Mouse (Mus musculus) kidney, embryonic 15.5 days (tissue): ENCODE measurements at regions not wholly inside any gene's neighbourhood (a gene's known extent, or its start where the extent isn't known, plus 50 kb on each side); places are given as distances from the start of the nearest gene placed in this dataset.

ENCODE experiments used
- ATAC-seq: fragments of 200-750 bp; cut with Nextera tagmentation; replicated peaks from 2 replicates; pipeline ENCODE4 v1.8.0; 2017; ENCODE audit warnings: moderate TSS enrichment; ENCODE audit not compliant: low FRiP score
- H3K27ac ChIP-seq: fragments of 300-500 bp; sonication (generic); 2 replicates; pipeline ENCODE4 v1.5.1; 2015; ENCODE audit warnings: mild to moderate bottlenecking, inconsistent platforms
- H3K27me3 ChIP-seq: fragments of 300-500 bp; sonication (generic); 2 replicates; pipeline ENCODE4 v1.6.1; 2015; ENCODE audit warnings: inconsistent platforms
- H3K36me3 ChIP-seq: fragments of 300-500 bp; sonication (generic); 2 replicates; pipeline ENCODE4 v1.6.1; 2015; ENCODE audit warnings: inconsistent platforms
- H3K4me1 ChIP-seq: fragments of 300-500 bp; sonication (generic); 2 replicates; pipeline ENCODE4 v1.6.1; 2015; ENCODE audit warnings: inconsistent platforms
- H3K4me2 ChIP-seq: fragments of 300-500 bp; sonication (generic); 2 replicates; pipeline ENCODE4 v1.6.1; 2015; ENCODE audit warnings: moderate library complexity, mild to moderate bottlenecking, inconsistent platforms
- H3K4me3 ChIP-seq: fragments of 300-500 bp; sonication (generic); replicated peaks from 2 replicates; pipeline ENCODE4 v1.5.1; 2015; ENCODE audit warnings: mild to moderate bottlenecking, inconsistent platforms
- H3K9ac ChIP-seq: fragments of 300-500 bp; sonication (generic); 2 replicates; pipeline ENCODE4 v1.6.1; 2015; ENCODE audit warnings: mild to moderate bottlenecking, inconsistent platforms
- H3K9me3 ChIP-seq: fragments of 300-500 bp; sonication (generic); replicated peaks from 2 replicates; pipeline ENCODE4 v1.6.1; 2016; ENCODE audit warnings: inconsistent platforms
- WGBS: fragments of 180-500 bp; shearing (Covaris S2); methylation state at CpG from one replicate; pipeline ENCODE4 v1.1.7; 2015; ENCODE audit warnings: mixed read lengths; 5-methylcytosine and 5-hydroxymethylcytosine counted together

DNA sequence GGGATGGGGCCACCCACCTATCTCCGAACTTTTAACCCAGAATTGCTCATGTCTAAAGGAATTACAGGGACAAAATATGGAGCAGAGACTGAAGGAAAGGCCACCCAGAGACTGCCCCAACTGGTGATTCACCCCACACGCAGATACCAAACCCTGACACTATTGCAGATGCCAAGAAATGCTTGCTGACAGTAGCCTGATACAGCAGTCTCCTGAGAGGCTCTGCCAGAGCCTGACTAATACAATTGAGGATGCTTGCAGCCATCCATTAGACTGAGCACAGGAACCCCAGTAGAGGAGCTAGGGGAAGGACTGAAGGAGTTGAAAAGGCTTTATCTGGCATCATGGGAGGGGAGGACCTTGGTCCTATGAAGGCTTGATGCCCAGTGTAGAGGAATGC, 142.4 kb upstream of the Sdr16c6 start:
- no peaks in the 10 kb centered on the region for H3K36me3 ChIP-seq
- H3K9me3 ChIP-seq: no peaks in the 10 kb centered on the region
- H3K9ac ChIP-seq: no peak overlapping the region
- no peak overlapping the region for H3K4me3 ChIP-seq
- 76% methylated on average over 2 of the region's 2 CpGs for WGBS
- H3K4me2 ChIP-seq: no peak overlapping the region
- H3K27me3 ChIP-seq: no peaks in the 10 kb centered on the region
- H3K27ac ChIP-seq: no peak overlapping the region
- ATAC-seq: no peak
- H3K4me1 ChIP-seq: no peaks in the 10 kb centered on the region

- Histone ChIP-seq H3K27ac (no peak overlapping the region), H3K4me3 (no peak overlapping the region), H3K36me3 (no peaks in the 10 kb centered on the region), H3K9ac (no peak overlapping the region), H3K4me2 (no peak overlapping the region), H3K27me3 (no peaks in the 10 kb centered on the region), H3K4me1 (no peaks in the 10 kb centered on the region), H3K9me3 (no peaks in the 10 kb centered on the region)
- 82% methylated on average over 2 of the region's 2 CpGs for WGBS
- ATAC-seq: no peak
These were observed 134.6 kb upstream of the Sdr16c6 start for GRCm38 (mm10) chr4:4211892-4212291.

DNA sequence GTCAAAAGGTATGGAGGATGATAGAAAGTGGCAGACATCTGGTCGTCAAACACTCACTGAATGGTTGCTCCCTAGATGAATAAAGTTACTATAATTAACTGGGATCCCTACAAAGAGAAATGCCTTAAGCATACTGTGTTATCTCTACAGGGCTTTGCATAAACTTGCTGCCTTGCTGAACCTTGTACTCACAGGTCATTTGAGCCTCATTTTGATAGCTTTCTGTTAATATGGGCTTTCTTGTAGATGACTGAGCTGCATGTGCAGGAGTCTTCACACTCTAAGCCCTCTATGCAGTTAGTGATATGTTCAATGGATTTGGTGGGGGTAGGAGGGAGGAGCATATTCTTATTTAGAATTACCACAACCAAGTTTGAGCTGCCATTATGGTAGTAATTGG, 127.8 kb upstream of the Sdr16c6 start:
- H3K27ac ChIP-seq: no peak overlapping the region
- H3K9me3 ChIP-seq: no peaks in the 10 kb centered on the region
- H3K36me3 ChIP-seq: no peaks in the 10 kb centered on the region
- no peak for ATAC-seq
- no peaks in the 10 kb centered on the region for H3K27me3 ChIP-seq
- no peaks in the 10 kb centered on the region for H3K4me1 ChIP-seq
- 74% methylated on average over 1 of the region's 1 CpGs for WGBS
- no peak overlapping the region for H3K4me3 ChIP-seq
- H3K9ac ChIP-seq: no peak overlapping the region
- H3K4me2 ChIP-seq: no peak overlapping the region

GRCm38 (mm10) chr4:4199309-4199708, 122.0 kb upstream of the Sdr16c6 start:
- no peak overlapping the region for H3K4me2 ChIP-seq
- no peaks in the 10 kb centered on the region for H3K27me3 ChIP-seq
- no peaks in the 10 kb centered on the region for H3K4me1 ChIP-seq
- H3K4me3 ChIP-seq: no peak overlapping the region
- no peaks in the 10 kb centered on the region for H3K9me3 ChIP-seq
- ATAC-seq: no peak
- H3K9ac ChIP-seq: no peak overlapping the region
- no peaks in the 10 kb centered on the region for H3K36me3 ChIP-seq
- no peak overlapping the region for H3K27ac ChIP-seq
- 69% methylated on average over 2 of the region's 2 CpGs for WGBS

- H3K9ac ChIP-seq: no peak overlapping the region
- H3K9me3 ChIP-seq: no peaks in the 10 kb centered on the region
- no peaks in the 10 kb centered on the region for H3K4me1 ChIP-seq
- no peaks in the 10 kb centered on the region for H3K36me3 ChIP-seq
- H3K27me3 ChIP-seq: no peaks in the 10 kb centered on the region
- H3K27ac ChIP-seq: no peak overlapping the region
- no peak overlapping the region for H3K4me3 ChIP-seq
- WGBS: 86% methylated on average over 2 of the region's 2 CpGs
- no peak overlapping the region for H3K4me2 ChIP-seq
- ATAC-seq: no peak
These were observed 118.5 kb upstream of the Sdr16c6 start for GRCm38 (mm10) chr4:4195834-4196233.

DNA sequence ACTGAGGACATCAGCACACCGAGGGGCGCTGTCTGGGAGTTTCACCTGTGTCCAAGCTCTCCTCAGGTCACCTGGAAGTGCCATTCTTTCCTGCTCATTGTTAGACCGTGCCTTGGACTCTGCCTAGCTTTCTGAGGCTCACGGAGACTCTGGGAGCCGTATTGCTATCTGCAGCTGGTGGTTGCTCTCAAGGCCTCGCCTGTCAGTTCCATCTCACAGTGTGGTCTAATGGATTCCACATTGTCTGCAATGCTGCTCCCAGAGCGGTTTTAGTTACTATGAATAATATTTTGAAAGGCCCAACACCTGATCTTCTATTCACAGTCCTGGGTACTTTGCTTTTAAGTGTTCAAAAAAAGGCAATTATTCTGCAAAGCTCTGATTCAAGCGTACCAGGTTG, 117.9 kb upstream of the Sdr16c6 start:
- WGBS: 70% methylated on average over 8 of the region's 8 CpGs
- Histone ChIP-seq H3K4me3 (no peak overlapping the region), H3K27me3 (no peaks in the 10 kb centered on the region), H3K4me1 (no peaks in the 10 kb centered on the region), H3K27ac (no peak overlapping the region), H3K9me3 (no peaks in the 10 kb centered on the region), H3K4me2 (no peak overlapping the region), H3K9ac (no peak overlapping the region), H3K36me3 (no peaks in the 10 kb centered on the region)
- ATAC-seq: no peak
